Comparison of ENCODE assay signal across 8 mouse cellular contexts in the genomic region with DNA sequence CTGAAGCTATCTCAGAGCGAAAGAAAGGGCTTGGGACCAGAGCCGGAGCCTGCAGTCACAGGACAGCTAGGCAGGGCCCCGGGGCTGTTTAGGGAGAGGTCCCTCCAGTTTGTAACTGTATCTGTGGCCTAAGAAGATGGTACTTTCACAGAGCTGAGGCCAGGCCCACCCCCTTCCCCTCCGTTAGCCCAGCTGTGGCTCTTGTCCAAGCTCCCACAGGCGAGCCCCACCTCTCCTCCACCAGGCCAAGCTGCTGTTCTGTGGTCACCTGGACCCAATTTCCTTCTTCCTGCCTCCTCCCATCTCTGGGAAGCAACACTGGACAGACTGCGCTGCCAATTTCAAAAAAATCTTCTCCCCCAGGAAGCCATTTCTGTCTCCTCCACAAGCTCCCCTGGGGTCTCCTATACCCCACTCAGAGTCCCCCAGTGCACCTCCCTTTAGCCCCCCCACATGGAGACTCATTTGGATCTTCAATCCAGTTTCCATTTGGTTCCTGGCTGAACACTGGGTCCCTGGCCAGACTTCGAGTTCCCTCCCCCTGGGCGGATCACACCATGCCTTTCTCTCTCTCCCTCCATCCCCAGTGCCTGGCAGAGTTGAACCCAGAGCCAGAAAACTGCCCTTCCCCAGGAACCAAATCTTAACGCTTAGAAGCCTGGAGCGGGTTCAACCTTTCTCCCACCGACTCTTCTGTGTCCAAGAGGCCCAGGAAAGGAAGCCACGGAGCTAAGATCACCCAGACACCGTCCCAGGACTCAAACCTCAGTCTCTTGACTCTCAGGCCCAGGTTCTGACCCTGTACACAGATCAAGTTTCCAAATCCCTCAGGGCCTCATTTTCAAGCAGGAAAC. TPM values are rescaled to one million over a fixed set of nuclear protein-coding genes. Genes with fewer than 3 reads are reported as not detected.
A peak's percentile ranks its signal among the peaks of the same experiment; 100 is the strongest.
DNase-seq lines count a peak whose midpoint lies in the region; ATAC-seq lines count a peak whose summit lies in the region.

No protein-coding gene starts in this region.

- no peak overlapping the region for H3K4me2 ChIP-seq in kidney, embryonic 15.5 days
- no peak overlapping the region for H3K4me2 ChIP-seq in heart, embryonic 11.5 days

- ATAC-seq in kidney, embryonic 15.5 days (replicated peaks; ENCODE audit: low FRiP score) = no peak
- ATAC-seq in heart, embryonic 11.5 days (replicated peaks; ENCODE audit: insufficient number of reproducible peaks, low FRiP score, low TSS enrichment) = no peak

- DNase-seq in kidney, adult 9 months = no peak
- peak; percentile 52 for DNase-seq in R1 (ENCODE audit: low read depth, low spot score)
- DNase-seq in lung, postnatal 25 days (ENCODE audit: low spot score) = peak; percentile 51
- DNase-seq in frontal cortex, adult 2 months (ENCODE audit: extremely low spot score in 1 of 2, low spot score in 1 of 2) = no peak
- DNase-seq in retina, embryonic 14.5 days (ENCODE audit: low spot score) = no peak
- DNase-seq in thymus, postnatal 36 days = no peak

- H3K4me3 ChIP-seq in kidney, embryonic 15.5 days (replicated peaks) = no peak overlapping the region
- no peak overlapping the region for H3K4me3 ChIP-seq in heart, embryonic 11.5 days (ENCODE audit: low read depth, low read length)

- peak overlapping the region; percentile 62 for H3K27ac ChIP-seq in kidney, embryonic 15.5 days
- peak overlapping the region; percentile 29; the same call in 1 of the 2 replicates for H3K27ac ChIP-seq in heart, embryonic 11.5 days (ENCODE audit: low read depth, low read length)

- no peaks in the 10 kb centered on the region for H3K36me3 ChIP-seq in kidney, embryonic 15.5 days
- no peaks in the 10 kb centered on the region for H3K36me3 ChIP-seq in heart, embryonic 11.5 days (ENCODE audit: control insufficient read depth, insufficient read depth, low read length)

- no peaks in the 10 kb centered on the region for H3K9me3 ChIP-seq in kidney, embryonic 15.5 days (replicated peaks)
- no peaks in the 10 kb centered on the region for H3K9me3 ChIP-seq in heart, embryonic 11.5 days (replicated peaks; ENCODE audit: control insufficient read depth, low read length)

- no peaks in the 10 kb centered on the region for H3K27me3 ChIP-seq in kidney, embryonic 15.5 days
- no peaks in the 10 kb centered on the region for H3K27me3 ChIP-seq in heart, embryonic 11.5 days (ENCODE audit: control insufficient read depth, insufficient read depth, low read length)

- H3K9ac ChIP-seq in kidney, embryonic 15.5 days = no peak overlapping the region
- H3K9ac ChIP-seq in heart, embryonic 11.5 days (ENCODE audit: low read depth, low read length) = no peak overlapping the region

- 47% methylated on average over 13 of the region's 13 CpGs for whole genome bisulfite sequencing in kidney, embryonic 15.5 days
- WGBS in heart, embryonic 11.5 days (ENCODE audit: insufficient replicate concordance) = 63% methylated on average over 13 of the region's 13 CpGs

- peaks cover 48% of the 10 kb centered on the region for H3K4me1 ChIP-seq in kidney, embryonic 15.5 days
- H3K4me1 ChIP-seq in heart, embryonic 11.5 days (ENCODE audit: control insufficient read depth, insufficient read depth, low read length) = peaks cover 14% of the 10 kb centered on the region

RNA-seq across cellular contexts. Expression of a gene that starts 21.6 kb away (rescaled TPM):
- polyA plus RNA-seq in kidney, embryonic 15.5 days (2015; fragmentation: Nextera tagmentation; extraction: Ambion mirVana) = 107 and 109 TPM in 2 replicates
- polyA plus RNA-seq in heart, embryonic 11.5 days (2014; fragmentation: Nextera tagmentation; extraction: Ambion mirVana) = 37.3 and 55.8 TPM in 2 replicates
- polyA plus RNA-seq in frontal cortex, adult 2 months (2012; rRNA removed) = 14.2 and 16.3 TPM in 2 replicates

Comparison
In these comparisons a context has a peak if more than half of its experiments do, and no peak if none do; other contexts are left out.
1. DNase-seq: peak in R1 (single experiment) and lung, postnatal 25 days (single experiment); none in kidney, adult 9 months (single experiment), frontal cortex, adult 2 months (0 of 2), retina, embryonic 14.5 days (single experiment) and thymus, postnatal 36 days (0 of 2).